Mouse (Mus musculus) C2C12 (cell line): ENCODE data around the gene Zfp819. TPM values are rescaled to one million over a fixed set of nuclear protein-coding genes. Genes with fewer than 3 reads are reported as not detected.
A peak's percentile ranks its signal among the peaks of the same experiment; 100 is the strongest.
"Not testable (repeated sequence)": the region's sequence is repeated elsewhere in the genome, so short reads cannot be mapped to it uniquely, and the experiment has no call there.

ENCODE experiments used
- H3K27me3 ChIP-seq: one replicate; pipeline ENCODE4 v1.6.1; 2011; ENCODE audit not compliant: control insufficient read depth, insufficient read depth, insufficient read length
- H3K36me3 ChIP-seq: one replicate; pipeline ENCODE4 v1.6.1; 2011; ENCODE audit not compliant: control insufficient read depth, insufficient read depth
- H3K4me3 ChIP-seq: one replicate; pipeline ENCODE4 v1.5.1; 2011; ENCODE audit warnings: mild to moderate bottlenecking, control low read depth; ENCODE audit not compliant: poor library complexity, insufficient read depth, severe bottlenecking
- H3K79me2 ChIP-seq: one replicate; pipeline ENCODE4 v1.6.1; 2011; ENCODE audit not compliant: control insufficient read depth, insufficient read depth
- H3K79me3 ChIP-seq: one replicate; pipeline ENCODE4 v1.6.1; 2011; ENCODE audit warnings: low read depth, control low read depth
- H3ac ChIP-seq: one replicate; pipeline ENCODE3; 2011; ENCODE audit warnings: low read depth; ENCODE audit not compliant: control insufficient read depth, insufficient read length
- CEBPB ChIP-seq: IDR thresholded peaks from one replicate; pipeline ENCODE4 v1.6.1; 2011; ENCODE audit warnings: low read depth, mild to moderate bottlenecking, control low read depth, moderate library complexity
- CTCF ChIP-seq: IDR thresholded peaks from one replicate; pipeline ENCODE4 v1.5.1; 2011; ENCODE audit not compliant: control insufficient read depth, insufficient read depth, insufficient read length
- FOSL1 ChIP-seq: IDR thresholded peaks from one replicate; pipeline ENCODE4 v1.8.0; 2011; ENCODE audit warnings: mild to moderate bottlenecking, low read length; ENCODE audit not compliant: poor library complexity, insufficient read depth, severe bottlenecking
- MAX ChIP-seq: IDR thresholded peaks from one replicate; pipeline ENCODE4 v1.6.1; 2011; ENCODE audit warnings: mild to moderate bottlenecking, control low read depth
- MYOD1 ChIP-seq: IDR thresholded peaks from one replicate; pipeline ENCODE4 v1.6.1; 2011; ENCODE audit warnings: low read depth; ENCODE audit not compliant: control insufficient read depth, insufficient read length
- MYOG ChIP-seq: IDR thresholded peaks from one replicate; pipeline ENCODE4 v1.6.1; 2011; ENCODE audit not compliant: control insufficient read depth, insufficient read length; ENCODE audit errors: extremely low read depth
- USF1 ChIP-seq: IDR thresholded peaks from one replicate; pipeline ENCODE4 v1.6.1; 2011; ENCODE audit warnings: low read depth, mild to moderate bottlenecking, control low read depth, moderate library complexity
- polyA plus RNA-seq: library from polyadenylated mRNA; unstranded; fragments of >200 nt; fragmentation: generic; extraction: Trizol; gene quantifications from one replicate; pipeline ENCODE4 v1.2.1, GENCODE M21; 2012; ENCODE audit warnings: missing spikeins

Gene Zfp819
- polyA plus RNA-seq, 1 experiment = not detected

GRCm38 (mm10) chr7:43652683-43653082 is 45.7 kb downstream of the Zfp819 start:
- Histone ChIP-seq H3ac (no peak overlapping the region), H3K79me3 (no peaks in the 10 kb centered on the region), H3K4me3 (no peak overlapping the region), H3K27me3 (peaks cover 13% of the 10 kb centered on the region), H3K79me2 (no peaks in the 10 kb centered on the region), H3K36me3 (no peaks in the 10 kb centered on the region)
- TF ChIP-seq USF1 (no peak), MYOD1 (peak; percentile 66), MYOG (no peak)

- Histone ChIP-seq H3K36me3 (no peaks in the 10 kb centered on the region), H3K4me3 (no peak overlapping the region), H3K79me3 (no peaks in the 10 kb centered on the region), H3K27me3 (peaks cover 21% of the 10 kb centered on the region), H3ac (no peak overlapping the region), H3K79me2 (no peaks in the 10 kb centered on the region)
- TF ChIP-seq FOSL1 (no peak), MYOD1 (no peak), MAX (no peak), CEBPB (no peak), CTCF (no peak), MYOG (no peak), USF1 (no peak)
These were observed 47.5 kb downstream of the Zfp819 start for GRCm38 (mm10) chr7:43654519-43654918.

DNA sequence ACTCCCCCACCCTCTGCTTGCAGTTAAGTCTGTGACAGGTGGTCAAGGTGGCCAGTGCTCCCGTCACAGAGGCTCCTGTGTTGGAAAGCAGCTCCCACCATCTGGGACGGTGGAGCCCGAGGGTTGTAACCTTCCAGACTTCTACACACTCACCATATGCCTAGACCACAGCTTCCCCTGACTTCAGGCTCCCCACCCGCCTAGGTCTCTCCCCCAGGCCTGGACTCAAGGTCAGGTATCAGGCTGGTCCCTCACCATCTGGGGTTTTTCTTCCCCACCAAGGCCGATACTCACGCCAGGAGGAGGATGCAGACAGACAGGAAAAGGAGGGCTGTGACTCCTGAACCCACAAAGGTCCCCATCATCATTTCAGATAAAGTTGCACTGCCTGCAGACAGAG is 49.3 kb downstream of the Zfp819 start:
- Histone ChIP-seq H3K36me3 (no peaks in the 10 kb centered on the region), H3ac (no peak overlapping the region), H3K27me3 (peaks cover 21% of the 10 kb centered on the region), H3K79me3 (no peaks in the 10 kb centered on the region), H3K79me2 (no peaks in the 10 kb centered on the region), H3K4me3 (no peak overlapping the region)
- TF ChIP-seq MYOG = no peak
- no peak for TF ChIP-seq MYOD1
- no peak for TF ChIP-seq FOSL1
- no peak for TF ChIP-seq CTCF
- no peak for TF ChIP-seq USF1
- no peak for TF ChIP-seq MAX
- no peak for TF ChIP-seq CEBPB

GRCm38 (mm10) chr7:43660002-43660401 is 53.0 kb downstream of the Zfp819 start, which contains the start of gene Siglece:
Siglece (minus strand) TSS chr7:43660161.
- no peaks in the 10 kb centered on the region for H3K79me2 ChIP-seq

DNA sequence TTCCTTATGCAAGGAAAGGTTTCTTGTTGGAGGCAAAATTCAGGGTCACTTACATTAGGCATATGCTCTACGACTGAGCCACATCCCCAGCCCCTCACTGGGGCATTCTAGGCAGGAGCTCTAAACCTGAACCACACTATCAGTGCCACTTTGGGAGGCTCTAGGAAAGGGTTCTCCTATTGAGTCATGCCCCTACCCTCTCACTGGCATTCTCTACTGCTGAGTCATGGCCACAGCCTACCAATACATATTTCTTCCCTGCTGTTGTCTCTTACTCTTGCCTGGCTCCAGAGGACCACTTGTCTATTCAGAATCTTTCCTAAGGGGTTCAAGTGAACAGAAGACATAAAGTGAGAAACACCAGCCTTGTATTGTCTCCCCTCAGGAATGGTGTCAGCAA is 55.8 kb downstream of the Zfp819 start:
- Histone ChIP-seq H3K27me3 (peaks cover 7% of the 10 kb centered on the region), H3K4me3 (no peak overlapping the region), H3K79me3 (no peaks in the 10 kb centered on the region), H3K36me3 (no peaks in the 10 kb centered on the region), H3ac (no peak overlapping the region), H3K79me2 (no peaks in the 10 kb centered on the region)
- TF ChIP-seq CTCF (no peak), MYOD1 (no peak), MYOG (no peak), USF1 (no peak), MAX (no peak), FOSL1 (peak; percentile 55), CEBPB (peak; percentile 3)

More at GRCm38 (mm10) chr7:43660002-43660401, 53.0 kb downstream of the Zfp819 start, which contains the start of gene Siglece:
- Histone ChIP-seq H3K27me3 (peaks cover 21% of the 10 kb centered on the region), H3K4me3 (no peak within 1 kb of the TSS), H3ac (no peak within 1 kb of the TSS), H3K36me3 (no peaks in the 10 kb centered on the region), H3K79me3 (no peaks in the 10 kb centered on the region)
- no peak for TF ChIP-seq MYOG
- TF ChIP-seq FOSL1 = no peak
- no peak for TF ChIP-seq USF1
- no peak for TF ChIP-seq MYOD1
- TF ChIP-seq CEBPB = no peak
- TF ChIP-seq MAX = no peak
- no peak for TF ChIP-seq CTCF

DNA sequence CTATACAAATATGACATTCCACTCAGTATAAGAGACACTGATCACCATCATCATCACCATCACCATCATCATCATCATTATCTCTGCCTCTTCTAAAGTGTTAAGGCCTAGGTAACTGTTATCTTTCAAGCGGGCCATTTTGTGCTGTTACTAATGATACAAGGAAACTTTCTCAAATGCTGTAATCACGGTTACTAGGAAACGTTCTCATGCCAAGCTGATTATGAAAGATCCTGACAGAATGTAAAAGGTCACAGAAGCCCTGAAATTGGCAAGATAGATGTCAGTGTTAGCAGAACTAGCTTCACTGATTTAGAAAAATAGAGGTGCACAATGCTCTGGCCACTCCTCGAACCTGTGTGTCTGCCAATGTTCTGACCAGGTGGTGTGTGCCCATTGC is 60.3 kb downstream of the Zfp819 start:
- not testable (repeated sequence) for H3K79me2 ChIP-seq, H3ac ChIP-seq, H3K79me3 ChIP-seq, H3K4me3 ChIP-seq, H3K27me3 ChIP-seq, H3K36me3 ChIP-seq

Other genes with a start within 250 kb of the Zfp819 start
- 1.6 TPM for gene Siglecg, start 199.0 kb upstream of the Zfp819 start, polyA plus RNA-seq
- gene Lim2, start 179.5 kb upstream of the Zfp819 start, polyA plus RNA-seq = 0.01 TPM
- 0.08 TPM for gene Nkg7, start 170.1 kb upstream of the Zfp819 start, polyA plus RNA-seq
- not detected for gene Cldnd2, start 166.4 kb upstream of the Zfp819 start, polyA plus RNA-seq
- 296 TPM for gene Etfb, start 163.1 kb upstream of the Zfp819 start, polyA plus RNA-seq
- gene Gm45233, start 163.0 kb upstream of the Zfp819 start, polyA plus RNA-seq = 0.09 TPM
- 1.2 TPM for gene Vsig10l, start 144.0 kb upstream of the Zfp819 start, polyA plus RNA-seq
- gene Iglon5, start 117.1 kb upstream of the Zfp819 start, polyA plus RNA-seq = 1.8 TPM
- gene 4931406B18Rik, start 101.2 kb upstream of the Zfp819 start, polyA plus RNA-seq = not detected
- gene Cd33, start 62.7 kb upstream of the Zfp819 start, polyA plus RNA-seq = under 0.01 TPM
- 0.90 TPM for gene Zfp658, start 44.9 kb upstream of the Zfp819 start, polyA plus RNA-seq
- gene Zfp719, start 27.6 kb upstream of the Zfp819 start, polyA plus RNA-seq = 2.1 TPM
- gene Ceacam18, start 27.5 kb downstream of the Zfp819 start, polyA plus RNA-seq = not detected
- not detected for gene Siglece, start 53.0 kb downstream of the Zfp819 start, polyA plus RNA-seq
- 12.4 TPM for gene Ctu1, start 64.8 kb downstream of the Zfp819 start, polyA plus RNA-seq
- gene Klk14, start 83.2 kb downstream of the Zfp819 start, polyA plus RNA-seq = not detected
- gene Klk13, start 105.4 kb downstream of the Zfp819 start, polyA plus RNA-seq = not detected
- not detected for gene Klk12, start 161.7 kb downstream of the Zfp819 start, polyA plus RNA-seq
- gene Klk11, start 167.4 kb downstream of the Zfp819 start, polyA plus RNA-seq = not detected
- gene Klk10, start 173.9 kb downstream of the Zfp819 start, polyA plus RNA-seq = 2.1 TPM
- 0.16 TPM for gene Klk9, start 184.7 kb downstream of the Zfp819 start, polyA plus RNA-seq
- gene Klk8, start 190.4 kb downstream of the Zfp819 start, polyA plus RNA-seq = 0.36 TPM
- gene Klk7, start 204.1 kb downstream of the Zfp819 start, polyA plus RNA-seq = not detected
- 1.1 TPM for gene Klk6, start 217.3 kb downstream of the Zfp819 start, polyA plus RNA-seq
- gene Klk5, start 234.8 kb downstream of the Zfp819 start, polyA plus RNA-seq = not detected